Mouse (Mus musculus) neutrophil, adult 59 days (primary cell): ENCODE data around the gene Ano10. TPM values are rescaled to one million over a fixed set of nuclear protein-coding genes. Genes with fewer than 3 reads are reported as not detected.

Experiments used
- total RNA-seq, 2 experiments: library from RNA; stranded (reverse); gene quantifications; 1 replicate in 1 of 2; 2 replicates in 1 of 2; pipeline ENCODE4 v1.2.4; 2023

Ano10 gene
- 100 to 1,000 TPM in 1 of 2 experiments, 10 to 100 TPM in 1; 97.5 to 113 TPM for total RNA-seq

GRCm38 (mm10) chr9:122294242-122294881 lies at the start of gene Ano10:
Ano10 (minus strand) TSS chr9:122294423.

Other genes starting within 250 kb of the Ano10 start
- 100 to 1,000 TPM; 160 to 163 TPM for gene Snrk, start 177.2 kb downstream of the Ano10 start, total RNA-seq
- gene Abhd5, start 57.2 kb upstream of the Ano10 start, total RNA-seq = 100 to 1,000 TPM; 161 to 217 TPM